In genomic region chr2:19664147-19664546, GRCm38 (mm10) we compare ENCODE assay signal across 8 mouse cellular contexts. TPM values are rescaled to one million over a fixed set of nuclear protein-coding genes. Genes with fewer than 3 reads are reported as not detected.
DNase-seq lines count a peak whose midpoint lies in the region; ATAC-seq and TF ChIP-seq lines count a peak whose summit lies in the region.
"Had no signal": no experiment of that assay in that cellular context is flagged by ENCODE, and none has a peak within 500 bp of the region (broad histone marks: within the 10 kb centered on the region; RNA-seq: fewer than 3 reads in every experiment).

No protein-coding gene starts in this region.

- H3K4me3 ChIP-seq in heart, embryonic 15.5 days: no peak overlapping the region
- no peak overlapping the region for H3K4me3 ChIP-seq in myocyte

- H3K4me2 ChIP-seq in heart, embryonic 15.5 days: no peak overlapping the region
- H3K4me2 ChIP-seq in myocyte (ENCODE audit: low read depth): peak overlapping the region; percentile 3

- TF ChIP-seq POLR2A in myocyte (IDR thresholded peaks at IDR 0.05; ENCODE audit: insufficient read length, low read depth): no peak

- no peaks in the 10 kb centered on the region for H3K27me3 ChIP-seq in heart, embryonic 15.5 days
- H3K27me3 ChIP-seq in myocyte (ENCODE audit: control insufficient read depth, insufficient read depth, insufficient read length): no peaks in the 10 kb centered on the region

- H3K4me1 ChIP-seq in heart, embryonic 15.5 days (replicated peaks): peaks cover 29% of the 10 kb centered on the region

- no peak overlapping the region for H3K9ac ChIP-seq in heart, embryonic 15.5 days

- WGBS in heart, embryonic 15.5 days: 35% methylated on average over 6 of the region's 6 CpGs

- peak overlapping the region; percentile 76 for H3K27ac ChIP-seq in heart, embryonic 15.5 days

- peak; percentile 36; the same call in 1 of the 2 replicates for ATAC-seq in heart, embryonic 15.5 days (replicated peaks; ENCODE audit: insufficient number of reproducible peaks, insufficient read depth, low FRiP score, low read depth)

- peak; percentile 10 for DNase-seq in kidney, postnatal 14 days
- DNase-seq in kidney, postnatal 10 days: no peak
- DNase-seq in brain, adult 2 months (ENCODE audit: low read depth, low spot score): peak; percentile 31
- DNase-seq in thymus, postnatal 25 days: no peak
- DNase-seq in right cerebral cortex, postnatal 4 days: no peak
- DNase-seq: layer of hippocampus, postnatal 36 days had no signal

- no peak overlapping the region for H3ac ChIP-seq in myocyte (ENCODE audit: control insufficient read depth, insufficient read length)

- peaks cover 11% of the 10 kb centered on the region for H3K79me2 ChIP-seq in myocyte (ENCODE audit: control insufficient read depth, insufficient read depth)

- no peaks in the 10 kb centered on the region for H3K9me3 ChIP-seq in heart, embryonic 15.5 days (replicated peaks)

- H3K36me3 ChIP-seq in heart, embryonic 15.5 days: no peaks in the 10 kb centered on the region
- no peaks in the 10 kb centered on the region for H3K36me3 ChIP-seq in myocyte (ENCODE audit: control insufficient read depth, insufficient read depth)

TF ChIP-seq in myocyte, 11 proteins besides CTCF, POLR2A, EP300 and RAD21:
- TF ChIP-seq REST (IDR thresholded peaks at IDR 0.05; ENCODE audit: insufficient read depth, insufficient read length) (no peak), MYOD1 (IDR thresholded peaks at IDR 0.05; ENCODE audit: control insufficient read depth in 1 of 3, insufficient read length in 2 of 3, low read depth in 2 of 3) (no peak), TCF12 (IDR thresholded peaks at IDR 0.05; ENCODE audit: insufficient read depth, poor library complexity, severe bottlenecking) (no peak), SRF (IDR thresholded peaks at IDR 0.05; ENCODE audit: control insufficient read depth, insufficient read length, low read depth) (no peak), MYOG (IDR thresholded peaks at IDR 0.05; ENCODE audit: control insufficient read depth in 1 of 3, insufficient read depth in 1 of 3, insufficient read length in 2 of 3, low read depth in 2 of 3) (no peak), USF1 (IDR thresholded peaks at IDR 0.05; ENCODE audit: low read depth) (no peak), TCF3 (IDR thresholded peaks at IDR 0.05; ENCODE audit: insufficient read length, low read depth) (no peak), E2F4 (IDR thresholded peaks at IDR 0.05; ENCODE audit: insufficient read depth) (no peak), MAX (IDR thresholded peaks at IDR 0.05; ENCODE audit: low read depth) (no peak), CEBPB (IDR thresholded peaks at IDR 0.05; ENCODE audit: insufficient read depth, poor library complexity, severe bottlenecking) (no peak), POLR2AphosphoS2 (IDR thresholded peaks at IDR 0.05; ENCODE audit: insufficient read length, low read depth) (no peak)

RNA-seq across cellular contexts. Expression of gene Otud1, which starts 6.6 kb away (rescaled TPM):
- 7.5 and 9.4 TPM in 2 replicates for polyA plus RNA-seq in heart, embryonic 15.5 days (2015; fragmentation: Nextera tagmentation; extraction: Ambion mirVana)
- polyA plus RNA-seq in myocyte (2012; fragmentation: generic; extraction: Trizol): 3.5 TPM

Comparison
In these comparisons a context has a peak if more than half of its experiments do, and no peak if none do; other contexts are left out.
1. DNase-seq: peak in kidney, postnatal 14 days (single experiment) and brain, adult 2 months (single experiment); none in kidney, postnatal 10 days (single experiment), thymus, postnatal 25 days (single experiment) and right cerebral cortex, postnatal 4 days (single experiment).